Mouse (Mus musculus): ENCODE measurements around the gene Rbm6. TPM values are rescaled to one million over a fixed set of nuclear protein-coding genes. Genes with fewer than 3 reads are reported as not detected.

The Rbm6 gene
- total RNA-seq, 2 experiments from 2014 or later = 22.0 to 22.7 TPM

- H3K27ac ChIP-seq = peak overlapping the region; percentile 12; the same call in 1 of the 2 replicates
- peak; percentile 87 for DNase-seq
These were observed 31.7 kb upstream of the Rbm6 start for GRCm38 (mm10) chr9:107904726-107905125.

GRCm38 (mm10) chr9:107901627-107901914 is 28.5 kb upstream of the Rbm6 start:
- Histone ChIP-seq H3K27ac (no peak overlapping the region), H3K4me3 (no peak overlapping the region)
- no peak for TF ChIP-seq CTCF (IDR thresholded peaks at IDR 0.05)
- intact Hi-C loops (cut with DNase I) = loop anchor here (5.0 kb wide), 3 partner anchors 46 to 151 kb away; partner anchors contain the start of gene Amigo3
- no peak for DNase-seq

More at GRCm38 (mm10) chr9:107904726-107905125, 31.7 kb upstream of the Rbm6 start:
- TF ChIP-seq CTCF (IDR thresholded peaks at IDR 0.05) = peak; percentile 96
- intact Hi-C loops (cut with DNase I) = loop anchor here (1.0 to 5.0 kb wide), 5 partner anchors 43 to 164 kb away; partner anchors contain the start of gene Amigo3
- peak overlapping the region; percentile 11; the same call in 1 of the 2 replicates for H3K4me3 ChIP-seq

GRCm38 (mm10) chr9:107900840-107901626 is 28.0 kb upstream of the Rbm6 start:
- peak; percentile 62 for DNase-seq
- intact Hi-C loops (cut with DNase I) = loop anchor here (5.0 kb wide), 3 partner anchors 46 to 151 kb away; partner anchors contain the start of gene Amigo3
- Histone ChIP-seq H3K4me3 (no peak overlapping the region), H3K27ac (no peak overlapping the region)
- peak; percentile 61 for TF ChIP-seq CTCF (IDR thresholded peaks at IDR 0.05)

- no peak overlapping the region for H3K27ac ChIP-seq
- TF ChIP-seq CTCF (IDR thresholded peaks at IDR 0.05) = no peak
- DNase-seq = no peak
- H3K4me3 ChIP-seq = no peak overlapping the region
- intact Hi-C loops (cut with DNase I) = loop anchor here (5.0 kb wide), 3 partner anchors 47 to 152 kb away; partner anchors contain the start of gene Amigo3
These were observed 26.8 kb upstream of the Rbm6 start for GRCm38 (mm10) chr9:107899855-107900254.

- no peak for TF ChIP-seq CTCF (IDR thresholded peaks at IDR 0.05)
- H3K4me3 ChIP-seq = no peak overlapping the region
- DNase-seq = no peak
- intact Hi-C loops (cut with DNase I) = no loop called here
- H3K27ac ChIP-seq = no peak overlapping the region
These were observed 25.5 kb upstream of the Rbm6 start for GRCm38 (mm10) chr9:107898563-107898962.

- Histone ChIP-seq H3K4me3 (no peak overlapping the region), H3K27ac (no peak overlapping the region)
- intact Hi-C loops (cut with DNase I) = no loop called here
- DNase-seq = no peak
- peak; percentile 53 for TF ChIP-seq CTCF (IDR thresholded peaks at IDR 0.05)
These were observed 18.0 kb upstream of the Rbm6 start for GRCm38 (mm10) chr9:107891023-107891422.

- H3K4me3 ChIP-seq = no peak overlapping the region
- TF ChIP-seq CTCF (IDR thresholded peaks at IDR 0.05) = no peak
- H3K27ac ChIP-seq = no peak overlapping the region
- intact Hi-C loops (cut with DNase I) = no loop called here
- no peak for DNase-seq
These were observed 17.2 kb upstream of the Rbm6 start for GRCm38 (mm10) chr9:107890260-107890659.

- intact Hi-C loops (cut with DNase I) = no loop called here
- Histone ChIP-seq H3K4me3 (peak overlapping the region; percentile 90), H3K27ac (peak overlapping the region; percentile 96)
- 0 out of 2 replicates have a peak, but pooled peaks have one; percentile 1 for TF ChIP-seq CTCF (IDR thresholded peaks at IDR 0.05)
- no peak for DNase-seq
These were observed 15.3 kb upstream of the Rbm6 start for GRCm38 (mm10) chr9:107888267-107888850.

GRCm38 (mm10) chr9:107887804-107888266 is 14.8 kb upstream of the Rbm6 start, which contains the start of gene Mon1a:
Mon1a (plus strand) TSS chr9:107888151.
- peak within 1 kb of the TSS; percentile 96 for H3K27ac ChIP-seq
- TF ChIP-seq CTCF (IDR thresholded peaks at IDR 0.05) = no peak
- H3K4me3 ChIP-seq = peak within 1 kb of the TSS; percentile 90
- peak; percentile 94 for DNase-seq
- intact Hi-C loops (cut with DNase I) = no loop called here

GRCm38 (mm10) chr9:107880411-107880810 is 7.4 kb upstream of the Rbm6 start:
- no peak for TF ChIP-seq CTCF (IDR thresholded peaks at IDR 0.05)
- Histone ChIP-seq H3K4me3 (no peak overlapping the region), H3K27ac (no peak overlapping the region)
- intact Hi-C loops (cut with DNase I) = no loop called here
- no peak for DNase-seq

- H3K27ac ChIP-seq = peak overlapping the region; percentile 98
- DNase-seq = peak; percentile 97
- no peak for TF ChIP-seq CTCF (IDR thresholded peaks at IDR 0.05)
- intact Hi-C loops (cut with DNase I) = no loop called here
- H3K4me3 ChIP-seq = peak overlapping the region; percentile 98
These were observed 513 bp downstream of the Rbm6 start for GRCm38 (mm10) chr9:107872350-107873098.

- Histone ChIP-seq H3K4me3 (no peak overlapping the region), H3K27ac (no peak overlapping the region)
- DNase-seq = no peak
- TF ChIP-seq CTCF (IDR thresholded peaks at IDR 0.05) = no peak
- intact Hi-C loops (cut with DNase I) = no loop called here
These were observed 7.0 kb downstream of the Rbm6 start for GRCm38 (mm10) chr9:107866081-107866480.

Data from gastrocnemius, adult 2 months (tissue).